Mouse (Mus musculus) heart, postnatal 0 days (tissue): ENCODE measurements around the gene Ifitm3.

Experiments used
- CTCF ChIP-seq: IDR thresholded peaks from 2 replicates; pipeline ENCODE4 v1.5.1; 2016; ENCODE audit warnings: antibody characterized with exemption, control low read depth, low read depth
- EP300 ChIP-seq: IDR thresholded peaks from 2 replicates; pipeline ENCODE4 v1.6.1; 2016; ENCODE audit warnings: antibody characterized with exemption, low read depth

GRCm38 (mm10) chr7:140974940-140975339 lies 35.6 kb downstream of the Ifitm3 start:
- TF ChIP-seq CTCF (no peak), EP300 (no peak)
